Mouse (Mus musculus) cortical plate, adult 2 months (tissue): ENCODE measurements around the gene Slfn9. TPM values are rescaled to one million over a fixed set of nuclear protein-coding genes. Genes with fewer than 3 reads are reported as not detected.

Experiments used
- H3K27ac ChIP-seq: fragments of 200-500 bp; 2 replicates; pipeline ENCODE4 v1.5.1; 2012; ENCODE audit warnings: low read length, control low read depth, inconsistent platforms; ENCODE audit not compliant: insufficient read depth
- H3K4me1 ChIP-seq: fragments of 200-500 bp; 2 replicates; pipeline ENCODE4 v1.6.1; 2011; ENCODE audit warnings: low read length; ENCODE audit not compliant: control insufficient read depth, insufficient read depth
- H3K4me3 ChIP-seq: fragments of 200-500 bp; 2 replicates; pipeline ENCODE4 v1.5.1; 2011; ENCODE audit warnings: mild to moderate bottlenecking, low read length, control low read depth; ENCODE audit not compliant: insufficient read depth
- CTCF ChIP-seq: fragments of 200-500 bp; IDR thresholded peaks from 2 replicates; pipeline ENCODE4 v1.5.1; 2011; ENCODE audit warnings: mild to moderate bottlenecking, control low read depth, low read length; ENCODE audit not compliant: insufficient read depth; ENCODE audit errors: extremely low read depth
- POLR2A ChIP-seq: fragments of 200-500 bp; IDR thresholded peaks from 2 replicates; pipeline ENCODE4 v1.6.1; 2011; ENCODE audit warnings: mild to moderate bottlenecking, low read length, control low read depth; ENCODE audit not compliant: insufficient read depth; ENCODE audit errors: extremely low read depth
- polyA plus RNA-seq: library from polyadenylated mRNA; depleted of rRNA; stranded (reverse); fragments of >200 nt; gene quantifications from 2 replicates; pipeline ENCODE4 v1.2.3, GENCODE M21; 2012

The Slfn9 gene
- polyA plus RNA-seq, 1 experiment: 0.25 TPM

GRCm38 (mm10) chr11:82956925-82957324 lies 34.7 kb downstream of the Slfn9 start:
- Histone ChIP-seq H3K4me1 (no peaks in the 10 kb centered on the region), H3K27ac (no peak overlapping the region), H3K4me3 (no peak overlapping the region)
- TF ChIP-seq CTCF (no peak), POLR2A (no peak)

GRCm38 (mm10) chr11:82954631-82955030 lies 37.0 kb downstream of the Slfn9 start:
- no peak overlapping the region for H3K4me3 ChIP-seq

GRCm38 (mm10) chr11:82952612-82953542 lies 38.8 kb downstream of the Slfn9 start:
- H3K4me1 ChIP-seq: no peaks in the 10 kb centered on the region
- H3K4me3 ChIP-seq: peak overlapping the region; percentile 8; the same call in 1 of the 2 replicates
- no peak overlapping the region for H3K27ac ChIP-seq
- TF ChIP-seq CTCF (no peak), POLR2A (no peak)

More at GRCm38 (mm10) chr11:82954631-82955030, 37.0 kb downstream of the Slfn9 start:
- no peak for TF ChIP-seq CTCF
- TF ChIP-seq POLR2A: no peak
- no peak overlapping the region for H3K27ac ChIP-seq
- H3K4me1 ChIP-seq: no peaks in the 10 kb centered on the region

- H3K27ac ChIP-seq: no peak overlapping the region; the same call in 1 of the 2 replicates
- no peak for TF ChIP-seq POLR2A
- no peak for TF ChIP-seq CTCF
- peak overlapping the region; percentile 8 for H3K4me3 ChIP-seq
- no peaks in the 10 kb centered on the region for H3K4me1 ChIP-seq
Observed at GRCm38 (mm10) chr11:82951865-82952611, 39.6 kb downstream of the Slfn9 start.

GRCm38 (mm10) chr11:82950736-82951481 lies 40.7 kb downstream of the Slfn9 start, which contains the start of gene Slfn5:
Gene Slfn5 (plus strand): TSS chr11:82951349.
- peak within 1 kb of the TSS; percentile 8 for H3K4me3 ChIP-seq
- TF ChIP-seq CTCF (no peak), POLR2A (no peak)
- H3K27ac ChIP-seq: peak within 1 kb of the TSS; percentile 51; the same call in 1 of the 2 replicates
- no peaks in the 10 kb centered on the region for H3K4me1 ChIP-seq

GRCm38 (mm10) chr11:82949036-82949435 lies 42.6 kb downstream of the Slfn9 start:
- Histone ChIP-seq H3K27ac (no peak overlapping the region), H3K4me1 (no peaks in the 10 kb centered on the region)
- TF ChIP-seq CTCF: no peak
- no peak for TF ChIP-seq POLR2A

GRCm38 (mm10) chr11:82947457-82947856 lies 44.2 kb downstream of the Slfn9 start:
- Histone ChIP-seq H3K4me1 (no peaks in the 10 kb centered on the region), H3K27ac (no peak overlapping the region), H3K4me3 (no peak overlapping the region)
- TF ChIP-seq POLR2A (no peak), CTCF (no peak)

More at GRCm38 (mm10) chr11:82949036-82949435, 42.6 kb downstream of the Slfn9 start:
- H3K4me3 ChIP-seq: no peak overlapping the region

GRCm38 (mm10) chr11:82945636-82946035 lies 46.0 kb downstream of the Slfn9 start:
- no peak overlapping the region for H3K4me3 ChIP-seq
- no peak overlapping the region for H3K27ac ChIP-seq
- H3K4me1 ChIP-seq: no peaks in the 10 kb centered on the region
- no peak for TF ChIP-seq CTCF
- TF ChIP-seq POLR2A: no peak

- H3K4me3 ChIP-seq: no peak overlapping the region
- TF ChIP-seq CTCF: no peak
- TF ChIP-seq POLR2A: no peak
- H3K4me1 ChIP-seq: no peaks in the 10 kb centered on the region
- H3K27ac ChIP-seq: no peak overlapping the region
Observed at GRCm38 (mm10) chr11:82943336-82943735, 48.3 kb downstream of the Slfn9 start.
